Mouse (Mus musculus) inflammation-experienced regulatory T-cells, adult 6 months (primary cell): ENCODE results near the gene Dnajb12. TPM values are rescaled to one million over a fixed set of nuclear protein-coding genes. Genes with fewer than 3 reads are reported as not detected.

Experiments
- polyA plus RNA-seq, 3 experiments: library from polyadenylated mRNA; unstranded; fragments of 100-300 nt; shearing (Covaris generic); gene quantifications; one replicate each; pipeline ENCODE4 v1.2.1; 2017

Gene Dnajb12
- polyA plus RNA-seq, 3 experiments from 2014 or later = 15.7 to 18.1 (median 17.4) TPM

Other genes starting within 250 kb of the Dnajb12 start
- 10 to 100 TPM; 43.4 to 59.2 (median 56.3) TPM for gene Micu1, start 177.1 kb upstream of the Dnajb12 start, polyA plus RNA-seq
- 10 to 100 TPM; 11.5 to 25.9 (median 14.4) TPM for gene Ddit4, start 72.3 kb downstream of the Dnajb12 start, polyA plus RNA-seq
- gene Ascc1, start 123.2 kb downstream of the Dnajb12 start, polyA plus RNA-seq = 10 to 100 TPM; 33.7 to 57.6 (median 44.3) TPM
- 10 to 100 TPM; 89.0 to 99.4 (median 91.1) TPM for gene Anapc16, start 123.6 kb downstream of the Dnajb12 start, polyA plus RNA-seq
- 1 to 10 TPM; 1.5 to 8.7 (median 8.0) TPM for gene Spock2, start 226.7 kb downstream of the Dnajb12 start, polyA plus RNA-seq